ENCODE assay signal across 8 mouse cellular contexts in the genomic region with DNA sequence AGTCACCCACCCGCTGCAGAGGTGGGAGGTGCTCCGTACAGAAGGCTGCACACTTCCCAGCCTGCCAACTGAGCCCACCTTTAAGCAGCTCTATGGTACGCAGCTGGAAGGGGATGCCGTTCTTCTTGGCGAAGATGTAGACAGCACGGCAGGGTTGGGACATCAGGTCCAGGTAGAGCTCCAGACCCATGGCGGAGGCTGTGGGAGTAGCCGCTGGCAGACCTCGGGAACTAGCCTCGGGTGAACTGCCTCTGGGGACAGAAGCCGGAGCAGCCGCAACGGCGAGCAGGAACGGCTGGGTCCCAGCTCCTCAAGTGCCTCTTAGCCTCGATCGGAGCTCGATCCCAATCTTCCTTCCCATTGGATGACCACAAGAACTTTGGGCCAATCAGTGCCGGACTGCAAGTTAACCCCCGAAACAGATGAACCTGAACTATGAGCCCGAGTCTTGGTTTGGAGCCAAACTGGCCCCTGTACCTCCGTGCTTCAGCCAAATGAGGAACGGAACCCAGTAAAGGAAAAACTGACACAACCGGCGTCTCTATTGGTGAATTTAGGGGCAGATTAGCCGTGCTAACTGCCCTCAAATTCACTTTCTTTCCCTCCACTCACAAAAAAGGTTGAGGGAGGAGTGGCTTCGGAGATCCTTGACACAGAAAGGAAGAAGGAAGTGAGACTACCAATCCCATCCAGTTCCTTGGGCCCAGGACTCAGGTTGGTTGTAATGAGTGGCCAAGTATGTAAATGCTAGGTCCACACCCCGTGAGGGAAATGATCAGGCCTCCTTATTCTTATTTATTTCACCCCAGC. TPM values are rescaled to one million over a fixed set of nuclear protein-coding genes. Genes with fewer than 3 reads are reported as not detected.
DNase-seq lines count a peak whose midpoint lies in the region; ATAC-seq and TF ChIP-seq lines count a peak whose summit lies in the region.

A gene (minus strand): TSS at position 186 of the 810 bp plus-strand sequence.
A gene (minus strand): TSS at position 646 of the 810 bp plus-strand sequence.

- no peak for TF ChIP-seq EP300 in liver, embryonic 14.5 days (IDR thresholded peaks at IDR 0.05; ENCODE audit: low read depth)

- H3K4me3 ChIP-seq in cortical plate, adult 2 months (ENCODE audit: insufficient read depth, low read length), result peak within 1 kb of the TSS; percentile 34
- H3K4me3 ChIP-seq in liver, embryonic 14.5 days (ENCODE audit: insufficient read depth in 1 of 2, low read depth in 2 of 2, low read length in 2 of 2), result peak within 1 kb of the TSS; percentile 24 to 45

- no peaks in the 10 kb centered on the region for H3K36me3 ChIP-seq in liver, embryonic 14.5 days (replicated peaks; ENCODE audit: control insufficient read depth, insufficient read depth, low read depth)

- peak within 1 kb of the TSS; percentile 49 for H3K4me2 ChIP-seq in liver, embryonic 14.5 days (ENCODE audit: low read depth)

- peaks cover 25% of the 10 kb centered on the region for H3K27me3 ChIP-seq in liver, embryonic 14.5 days (ENCODE audit: control insufficient read depth, insufficient read depth, low read length)

- peak; percentile 55 for ATAC-seq in inflammation-experienced regulatory T-cells, adult 6 months
- 0 out of 2 replicates have a peak, but pooled peaks have one; percentile 33 for ATAC-seq in liver, embryonic 14.5 days (ENCODE audit: insufficient read depth)

- no peaks in the 10 kb centered on the region for H3K9me3 ChIP-seq in liver, embryonic 14.5 days (ENCODE audit: control insufficient read depth, low read length)

- DNase-seq in layer of hippocampus, adult 9-11 months, result peak; percentile 16
- no peak for DNase-seq in layer of hippocampus, adult 18-20 months (ENCODE audit: low spot score in 2 of 2)
- DNase-seq in gastrocnemius, postnatal 4 days (ENCODE audit: low spot score in 2 of 2), result peak; percentile 29 to 60
- DNase-seq in liver, embryonic 14.5 days (ENCODE audit: low read depth in 3 of 3, low spot score in 3 of 3), result no peak
- DNase-seq in naive thymus-derived CD4-positive, alpha-beta T cell, adult 2 months (ENCODE audit: low read depth), result peak; percentile 34
- DNase-seq in urinary bladder, postnatal 14 days (ENCODE audit: low spot score), result peak; percentile 79

- peak within 1 kb of the TSS; percentile 31; the same call in 1 of the 2 replicates for H3K9ac ChIP-seq in liver, embryonic 14.5 days (replicated peaks)

- no peaks in the 10 kb centered on the region for H3K4me1 ChIP-seq in cortical plate, adult 2 months (ENCODE audit: control insufficient read depth, insufficient read depth, low read length)
- H3K4me1 ChIP-seq in liver, embryonic 14.5 days (replicated peaks; ENCODE audit: control insufficient read depth in 2 of 2, insufficient read depth in 2 of 2, low read length in 1 of 2), result peaks cover 0 to 2% of the 10 kb centered on the region in 2 experiments; a peak in 1 of 4 replicates

- H3K27ac ChIP-seq in cortical plate, adult 2 months (ENCODE audit: insufficient read depth, low read length), result no peak within 1 kb of the TSS
- no peak within 1 kb of the TSS for H3K27ac ChIP-seq in liver, embryonic 14.5 days

- WGBS in liver, embryonic 14.5 days (ENCODE audit: insufficient replicate concordance), result 1% methylated on average over 28 of the region's 28 CpGs

- TF ChIP-seq CTCF in cortical plate, adult 2 months (IDR thresholded peaks at IDR 0.05; ENCODE audit: extremely low read depth, insufficient read depth, low read length), result no peak
- no peak for TF ChIP-seq CTCF in liver, embryonic 14.5 days (IDR thresholded peaks at IDR 0.05; ENCODE audit: low read depth)

- no peak for TF ChIP-seq POLR2A in cortical plate, adult 2 months (IDR thresholded peaks at IDR 0.05; ENCODE audit: extremely low read depth, insufficient read depth, low read length)

RNA-seq across cellular contexts. Expression of the first gene that starts in this region (rescaled TPM):
- not detected for total RNA-seq in layer of hippocampus, adult 18-20 months (2021)
- not detected in 2 replicates for polyA plus RNA-seq in cortical plate, adult 2 months (2012; rRNA removed)
- total RNA-seq in gastrocnemius, postnatal 4 days (2021), result not detected
- polyA plus RNA-seq in inflammation-experienced regulatory T-cells, adult 6 months (2017; shearing (Covaris generic)), result not detected
- 0.04 TPM in 1 of 2 replicates, not detected in the other for polyA plus RNA-seq in liver, embryonic 14.5 days (2012; rRNA removed)
- polyA plus RNA-seq in liver, embryonic 14.5 days (2014; fragmentation: Nextera tagmentation; extraction: Ambion mirVana), result not detected in 2 replicates

RNA-seq across cellular contexts. Expression of the second gene that starts in this region (rescaled TPM):
- total RNA-seq in layer of hippocampus, adult 18-20 months (2021), result 1 to 10 TPM; 3.7 to 5.6 TPM
- 4.1 and 4.7 TPM in 2 replicates for polyA plus RNA-seq in cortical plate, adult 2 months (2012; rRNA removed)
- 1 to 10 TPM; 5.4 to 6.8 TPM for total RNA-seq in gastrocnemius, postnatal 4 days (2021)
- 10 to 100 TPM in 1 of 3 experiments, 1 to 10 TPM in 2; 9.0 to 12.7 (median 9.3) TPM for polyA plus RNA-seq in inflammation-experienced regulatory T-cells, adult 6 months (2017; shearing (Covaris generic))
- 5.3 and 5.5 TPM in 2 replicates for polyA plus RNA-seq in liver, embryonic 14.5 days (2012; rRNA removed)
- polyA plus RNA-seq in liver, embryonic 14.5 days (2014; fragmentation: Nextera tagmentation; extraction: Ambion mirVana), result 9.4 and 12.0 TPM in 2 replicates

Comparison
In these comparisons a context has a peak if more than half of its experiments do, and no peak if none do; other contexts are left out.
1. DNase-seq: peak in layer of hippocampus, adult 9-11 months (single experiment), gastrocnemius, postnatal 4 days (2 of 2), naive thymus-derived CD4-positive, alpha-beta T cell, adult 2 months (single experiment) and urinary bladder, postnatal 14 days (single experiment); none in layer of hippocampus, adult 18-20 months (0 of 2) and liver, embryonic 14.5 days (0 of 3).